Mouse (Mus musculus): ENCODE data around the gene Tldc1.

DNA sequence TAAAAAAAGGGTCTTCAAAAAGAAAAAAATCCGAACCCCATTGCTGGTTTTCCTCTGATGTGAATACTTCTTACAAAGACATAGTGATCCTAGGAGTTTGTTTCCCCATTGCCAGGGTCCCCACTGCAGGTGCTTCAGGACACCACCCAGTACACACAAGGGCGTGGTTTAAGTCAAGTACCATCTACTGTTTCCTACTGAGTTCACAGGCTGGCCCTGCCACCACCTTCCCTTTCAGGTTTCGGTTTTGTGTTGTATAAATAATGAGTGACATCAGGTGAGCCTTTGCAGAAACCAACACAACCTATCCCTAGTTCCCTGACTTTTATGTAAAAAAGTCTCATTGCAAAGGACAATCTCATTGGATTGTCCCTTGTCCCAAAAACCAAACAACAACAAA lies 17.4 kb upstream of the Tldc1 start:
- TF ChIP-seq CTCF (IDR thresholded peaks at IDR 0.05; ENCODE audit: insufficient read depth, low read length) = no peak
- no peak for TF ChIP-seq POLR2A (IDR thresholded peaks at IDR 0.05; ENCODE audit: borderline replicate concordance, extremely low read depth, low read depth, low read length)

All from lung, adult 2 months (tissue).